Mouse (Mus musculus): Measurements from ENCODE around the gene Gipc3.
A peak's percentile ranks its signal among the peaks of the same experiment; 100 is the strongest.

The Gipc3 gene

GRCm38 (mm10) chr10:81342686-81343505, at the start of gene Gipc3:
Gipc3 (minus strand) TSS chr10:81343266.
- no peak for DNase-seq

GRCm38 (mm10) chr10:81392781-81393185, 49.7 kb upstream of the Gipc3 start, which contains the start of gene Smim24:
Smim24 (plus strand) TSS chr10:81393051.
- DNase-seq: no peak

DNA sequence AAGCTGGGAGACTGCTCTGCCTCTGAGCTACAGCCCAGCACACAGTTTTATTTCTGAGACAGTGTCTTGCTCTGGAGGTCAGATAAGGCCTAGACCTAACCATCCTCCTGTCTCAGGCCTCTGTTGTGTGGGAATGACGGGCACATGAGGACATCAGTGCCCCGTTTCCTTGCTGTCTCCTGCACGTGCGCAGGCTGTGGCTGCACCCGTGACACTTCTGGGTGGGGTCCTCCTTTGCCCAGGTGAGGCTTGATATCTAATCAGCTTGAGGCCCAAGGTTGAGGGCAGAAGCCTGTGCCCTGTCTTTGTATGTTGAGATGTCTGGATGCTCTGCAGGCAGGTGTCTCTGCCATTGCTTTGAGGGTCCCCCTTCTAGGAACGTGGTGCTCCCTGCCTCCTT, 49.2 kb upstream of the Gipc3 start:
- DNase-seq: no peak

- peak; percentile 57 for DNase-seq
Observed at GRCm38 (mm10) chr10:81390678-81390965, 47.6 kb upstream of the Gipc3 start.

DNA sequence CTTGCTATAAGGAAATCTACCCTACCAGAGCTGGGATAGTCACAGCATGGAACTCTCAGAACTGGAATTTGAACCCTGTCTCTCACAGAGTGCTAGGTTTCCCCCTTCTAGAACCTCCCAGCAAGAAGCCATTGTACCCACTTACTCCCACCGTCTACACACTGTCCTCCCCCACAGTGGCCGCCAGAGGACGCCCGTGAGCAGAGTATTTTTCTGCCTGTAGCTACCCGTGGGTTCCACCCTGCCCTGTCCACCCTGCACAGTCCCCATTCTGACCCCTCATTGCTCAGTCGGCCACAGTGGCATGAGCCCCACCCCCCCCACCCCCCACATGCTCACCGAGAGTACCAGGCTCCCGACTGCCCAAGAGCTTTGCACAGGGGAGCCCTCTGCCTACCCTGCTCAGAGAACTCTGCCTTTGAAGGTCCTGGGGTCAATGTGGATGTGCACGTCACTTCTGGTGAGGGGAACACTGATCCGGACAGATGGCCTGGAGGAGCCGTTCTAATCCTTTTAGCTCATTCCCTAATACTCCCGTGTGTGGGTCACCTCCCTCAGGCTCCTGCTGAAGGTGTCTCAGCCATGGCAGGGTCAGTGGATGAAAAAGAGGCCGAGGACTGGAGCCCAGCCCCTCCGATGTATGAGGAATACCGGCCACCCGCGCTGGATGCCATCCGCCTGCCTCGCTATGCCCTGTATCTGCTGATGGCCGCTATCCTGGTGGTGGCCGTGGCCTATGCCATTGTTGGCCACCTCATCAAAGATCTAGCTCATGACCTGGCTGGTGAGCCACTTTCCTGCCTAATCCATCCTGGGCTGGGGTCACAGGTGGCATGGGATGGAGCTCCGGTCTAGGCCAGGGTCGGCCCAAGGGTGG, 47.0 kb upstream of the Gipc3 start:
- peak; percentile 77 for DNase-seq

- DNase-seq: no peak
Observed at GRCm38 (mm10) chr10:81389373-81389772, 46.3 kb upstream of the Gipc3 start.

GRCm38 (mm10) chr10:81388505-81389055, 45.5 kb upstream of the Gipc3 start, which contains the start of gene Gm48552:
Gm48552 (plus strand) TSS chr10:81389005.
- no peak for DNase-seq

DNA sequence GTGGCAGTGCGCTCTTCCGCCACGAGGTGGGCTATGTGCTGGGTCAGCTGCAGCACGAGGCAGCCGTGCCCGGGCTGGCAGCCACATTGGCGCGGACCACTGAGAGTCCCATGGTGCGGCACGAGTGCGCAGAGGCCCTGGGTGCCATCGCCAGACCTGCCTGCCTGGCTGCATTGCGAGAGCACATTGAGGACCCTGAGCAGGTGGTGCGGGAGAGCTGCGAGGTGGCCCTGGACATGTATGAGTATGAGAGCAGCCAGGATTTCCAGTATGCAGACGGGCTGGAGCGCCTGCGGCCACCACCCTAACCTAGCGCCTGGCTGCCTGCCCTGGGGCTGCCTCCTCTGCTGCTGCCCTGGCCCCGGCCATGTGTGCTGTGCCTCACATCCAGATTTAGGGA, 44.6 kb upstream of the Gipc3 start:
- no peak for DNase-seq

GRCm38 (mm10) chr10:81385603-81386306, 42.7 kb upstream of the Gipc3 start:
- peak; percentile 67 for DNase-seq

DNA sequence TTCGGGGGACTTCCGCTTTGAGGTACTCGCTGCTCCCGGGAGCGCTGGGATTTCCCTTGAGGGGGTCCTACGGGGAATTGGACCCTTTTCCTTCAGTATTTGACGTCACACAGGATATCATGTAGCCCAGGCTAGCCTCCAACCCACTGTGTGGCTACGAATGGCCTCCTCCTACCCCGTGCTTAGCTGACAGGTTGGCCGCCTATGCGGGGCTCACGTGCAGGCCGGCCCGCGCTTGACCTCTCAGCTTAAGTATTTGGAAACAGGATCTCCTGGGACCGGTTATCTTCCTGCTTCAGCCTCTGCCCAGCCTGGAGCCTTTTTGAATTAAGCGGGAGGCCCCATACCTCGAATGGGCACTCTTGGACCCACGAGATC, 41.5 kb upstream of the Gipc3 start:
- DNase-seq: no peak

GRCm38 (mm10) chr10:81383802-81384604, 40.9 kb upstream of the Gipc3 start, which contains the start of the genes Dohh and Gm48551:
Dohh (plus strand) TSS chr10:81384428.
Gm48551 (plus strand) TSS chr10:81384466.
- DNase-seq: peak; percentile 99

GRCm38 (mm10) chr10:81382039-81382438, 39.0 kb upstream of the Gipc3 start:
- DNase-seq: peak; percentile 61

- peak; percentile 74 for DNase-seq
Observed at GRCm38 (mm10) chr10:81379809-81380378, 36.8 kb upstream of the Gipc3 start.

- peak; percentile 68 for DNase-seq
Observed at GRCm38 (mm10) chr10:81379183-81379553, 36.1 kb upstream of the Gipc3 start.

GRCm38 (mm10) chr10:81378553-81379182, 35.6 kb upstream of the Gipc3 start:
- peak; percentile 100 for DNase-seq

DNA sequence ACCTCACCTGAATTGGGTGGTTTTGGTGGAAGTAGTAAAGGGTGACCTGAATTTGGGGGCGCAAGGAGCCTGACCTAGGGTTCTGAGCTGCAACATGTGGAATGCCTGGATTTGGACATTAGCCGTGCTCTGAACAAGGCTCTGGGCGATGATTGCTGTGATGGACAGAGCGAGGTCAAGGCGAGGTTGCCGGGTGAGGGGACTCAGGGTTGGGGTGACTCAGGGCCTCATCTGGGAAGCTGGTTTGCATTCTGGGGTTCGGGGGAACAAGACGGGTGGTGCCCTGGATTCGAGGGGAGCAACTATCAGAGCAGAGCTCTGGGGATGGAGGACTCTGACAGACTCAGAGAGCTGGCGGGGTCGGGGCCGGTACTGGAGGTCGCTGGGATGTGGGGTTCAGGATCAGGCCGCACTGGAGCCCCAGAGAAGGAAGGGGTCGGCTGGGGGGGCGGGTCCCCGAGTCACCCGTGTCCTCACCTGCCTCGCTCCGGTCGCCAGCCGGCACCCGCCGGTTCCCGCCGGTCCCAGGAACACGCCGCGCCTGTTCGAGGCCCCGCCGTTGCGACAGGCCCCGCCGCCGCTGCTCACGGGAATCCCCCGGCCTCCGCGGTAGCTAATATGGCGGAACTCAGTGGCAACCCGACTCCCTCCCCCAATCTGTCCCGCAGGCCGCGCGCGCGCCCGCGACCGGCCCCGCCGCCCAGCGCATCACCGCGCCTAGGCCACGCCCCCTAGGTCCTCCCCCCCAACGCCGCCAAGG, 34.9 kb upstream of the Gipc3 start, which contains the start of gene Fzr1:
Fzr1 (minus strand) TSS at position 724 of the 760 bp plus-strand sequence.
- peak; percentile 72 for DNase-seq

DNA sequence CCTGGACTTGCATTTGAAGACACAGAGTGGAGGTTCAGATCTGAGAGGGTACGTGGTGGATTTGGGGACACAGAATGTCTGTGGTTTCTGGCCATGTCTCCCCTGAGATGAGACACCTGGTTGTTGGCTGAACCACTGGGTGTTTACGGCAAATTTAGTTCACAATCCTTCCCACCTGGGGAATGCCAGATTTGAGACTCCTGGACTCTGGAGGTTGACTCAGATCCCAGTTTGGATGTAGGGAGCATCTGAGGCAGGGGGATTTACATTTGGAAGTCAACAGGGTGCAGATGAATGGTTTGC, 34.2 kb upstream of the Gipc3 start:
- DNase-seq: peak; percentile 53

DNA sequence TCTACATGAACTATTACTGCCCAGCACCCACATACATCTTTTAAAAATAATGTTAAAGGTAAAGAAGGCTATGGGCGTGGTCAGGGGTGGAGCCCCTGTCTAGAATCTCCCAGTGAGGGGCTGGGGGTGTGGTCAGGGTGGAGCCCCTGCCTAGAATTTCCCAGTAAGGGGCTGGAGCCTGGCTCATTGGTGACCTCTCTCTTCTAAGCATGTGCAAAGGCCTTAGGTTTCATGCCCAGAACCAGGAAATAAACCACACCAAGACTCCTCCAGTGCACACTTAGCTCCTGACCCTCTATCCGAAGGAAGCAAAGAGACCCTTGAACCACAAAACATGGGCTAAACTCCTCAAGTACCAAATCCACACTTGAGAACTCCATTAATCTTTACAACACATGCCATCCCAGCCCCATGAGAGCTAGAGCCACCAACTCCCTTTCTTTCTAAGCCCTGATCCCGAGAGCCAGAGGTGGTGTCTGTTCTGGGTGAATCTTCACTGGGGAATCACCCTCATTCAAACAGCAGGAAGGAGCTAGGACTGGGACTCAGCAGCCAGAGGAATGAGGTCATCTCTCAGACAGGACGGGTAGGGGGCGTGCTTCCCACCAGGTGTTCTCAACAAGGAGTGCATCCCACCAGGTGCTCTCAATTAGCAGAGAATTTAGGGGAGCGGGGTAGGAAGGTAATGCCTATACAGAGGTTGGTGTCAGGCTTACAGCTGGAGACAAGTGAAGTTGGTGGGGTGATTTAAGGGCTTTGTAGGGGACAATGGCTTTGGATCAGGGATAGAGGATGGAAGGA, 33.7 kb upstream of the Gipc3 start:
- DNase-seq: peak; percentile 65

DNA sequence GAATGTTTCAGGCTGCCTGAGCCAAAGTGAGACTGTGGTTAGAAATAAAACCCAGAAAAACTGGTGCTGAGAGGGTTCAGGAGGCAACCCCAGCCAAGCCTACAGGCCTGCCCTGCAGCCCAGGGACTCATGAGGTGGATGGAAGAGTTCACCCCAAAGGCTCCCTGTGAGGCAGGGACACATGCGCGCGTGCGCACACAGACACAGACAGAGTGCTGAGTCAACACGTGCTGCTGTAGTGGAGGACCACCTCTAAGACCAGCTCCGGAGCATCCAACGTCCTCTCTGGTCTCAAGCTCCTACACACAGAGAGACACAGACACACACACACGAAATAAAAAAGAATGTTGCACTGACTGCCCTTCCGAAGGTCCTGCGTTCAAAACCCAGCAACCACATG, 32.3 kb upstream of the Gipc3 start:
- DNase-seq: no peak

DNA sequence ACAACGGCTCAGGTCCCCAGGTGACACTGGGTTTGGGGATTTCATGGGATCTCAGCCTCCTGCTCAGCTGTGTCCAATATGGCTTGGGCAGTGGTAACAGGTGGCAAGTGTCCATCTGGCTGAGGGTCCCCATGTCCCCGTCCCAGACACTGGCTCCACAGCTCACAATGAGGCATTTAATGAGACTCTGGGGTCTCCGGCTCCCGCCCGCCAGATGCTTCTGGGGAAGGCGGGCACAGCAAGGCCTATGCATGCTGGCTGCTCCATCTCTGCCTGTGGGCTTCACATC, 24.1 kb upstream of the Gipc3 start:
- no peak for DNase-seq

All from cerebellum, adult 9-11 months (tissue).